Mouse (Mus musculus): ENCODE data around the gene Gm11444.

GRCm38 (mm10) chr11:85894731-85895545 lies 44.8 kb upstream of the Gm11444 start:
- no peak for TF ChIP-seq CTCF (IDR thresholded peaks at IDR 0.05; ENCODE audit: low read depth)
- TF ChIP-seq EP300 (optimal IDR thresholded peaks at IDR 0.05) = no peak
